Mouse (Mus musculus): ENCODE measurements around the gene Dnajc15.

Gene Dnajc15

GRCm38 (mm10) chr14:77864510-77864909, 10.4 kb downstream of the Dnajc15 start:
- ChIA-PET POLR2A (interaction anchor here in 2 of 4 experiments (1.0 to 1.2 kb wide), 3 partner anchors 14 to 345 kb away, joined by 3 read pairs; no protein-coding TSS in a partner anchor), CTCF (no interaction called here)

GRCm38 (mm10) chr14:77864051-77864450, 10.9 kb downstream of the Dnajc15 start:
- CTCF ChIA-PET: no interaction called here

GRCm38 (mm10) chr14:77860841-77861560, 13.9 kb downstream of the Dnajc15 start:
- POLR2A ChIA-PET: interaction anchor here in 1 of 4 experiments (1.4 kb wide), 1 partner anchor 10 kb away, joined by 5 read pairs; no protein-coding TSS in a partner anchor
- CTCF ChIA-PET: no interaction called here

More at GRCm38 (mm10) chr14:77864051-77864450, 10.9 kb downstream of the Dnajc15 start:
- POLR2A ChIA-PET: interaction anchor here in 2 of 4 experiments (1.0 kb wide), 2 partner anchors 31 to 345 kb away, joined by 3 read pairs; no protein-coding TSS in a partner anchor

- ChIA-PET CTCF (no interaction called here), POLR2A (interaction anchor here in 1 of 4 experiments (0.6 to 1.4 kb wide), 3 partner anchors 9 to 917 kb away, joined by 3 to 7 read pairs (median 5); no protein-coding TSS in a partner anchor)
These were observed 15.0 kb downstream of the Dnajc15 start for GRCm38 (mm10) chr14:77859894-77860293.

GRCm38 (mm10) chr14:77853951-77854350, 21.0 kb downstream of the Dnajc15 start:
- POLR2A ChIA-PET: interaction anchor here in 1 of 4 experiments (1.1 kb wide), 1 partner anchor 363 kb away, joined by 3 read pairs; no protein-coding TSS in a partner anchor
- CTCF ChIA-PET: no interaction called here

GRCm38 (mm10) chr14:77849852-77850251, 25.1 kb downstream of the Dnajc15 start:
- POLR2A ChIA-PET: interaction anchor here in 2 of 4 experiments (0.8 to 1.7 kb wide), 2 partner anchors 15 kb away, joined by 3 to 4 read pairs; no protein-coding TSS in a partner anchor
- CTCF ChIA-PET: no interaction called here

GRCm38 (mm10) chr14:77848349-77848748, 26.6 kb downstream of the Dnajc15 start:
- CTCF ChIA-PET: no interaction called here
- POLR2A ChIA-PET: interaction anchor here in 1 of 4 experiments (0.6 to 1.1 kb wide), 3 partner anchors 9 to 1255 kb away, joined by 3 to 5 read pairs (median 4); no protein-coding TSS in a partner anchor

- ChIA-PET CTCF (no interaction called here), POLR2A (interaction anchor here in 1 of 4 experiments (1.0 kb wide), 1 partner anchor 12 kb away, joined by 3 read pairs; no protein-coding TSS in a partner anchor)
These were observed 28.7 kb downstream of the Dnajc15 start for GRCm38 (mm10) chr14:77846206-77846605.

- CTCF ChIA-PET: no interaction called here
- POLR2A ChIA-PET: interaction anchor here in 1 of 4 experiments (1.3 kb wide), 1 partner anchor 15 kb away, joined by 3 read pairs; no protein-coding TSS in a partner anchor
These were observed 29.4 kb downstream of the Dnajc15 start for GRCm38 (mm10) chr14:77845479-77845878.

GRCm38 (mm10) chr14:77840574-77840973, 34.4 kb downstream of the Dnajc15 start:
- ChIA-PET CTCF (interaction anchor here in 2 of 4 experiments (0.6 to 1.1 kb wide), 2 partner anchors 124 to 699 kb away, joined by 3 to 4 read pairs; no protein-coding TSS in a partner anchor), POLR2A (interaction anchor here in 1 of 4 experiments (0.9 kb wide), 1 partner anchor 17 kb away, joined by 3 read pairs; no protein-coding TSS in a partner anchor)

- ChIA-PET POLR2A (interaction anchor here in 1 of 4 experiments (0.5 to 0.9 kb wide), 2 partner anchors 17 to 65 kb away, joined by 3 read pairs; no protein-coding TSS in a partner anchor), CTCF (interaction anchor here in 3 of 4 experiments (0.6 to 1.1 kb wide), 3 partner anchors 124 to 699 kb away, joined by 3 to 5 read pairs (median 4); no protein-coding TSS in a partner anchor)
These were observed 34.8 kb downstream of the Dnajc15 start for GRCm38 (mm10) chr14:77840078-77840477.

- ChIA-PET CTCF (no interaction called here), POLR2A (interaction anchor here in 1 of 4 experiments (0.8 to 1.0 kb wide), 2 partner anchors 13 to 23 kb away, joined by 3 read pairs; no protein-coding TSS in a partner anchor)
These were observed 38.1 kb downstream of the Dnajc15 start for GRCm38 (mm10) chr14:77836794-77837193.

GRCm38 (mm10) chr14:77832359-77832758, 42.6 kb downstream of the Dnajc15 start:
- POLR2A ChIA-PET: interaction anchor here in 2 of 4 experiments (0.5 to 0.7 kb wide), 2 partner anchors 245 to 651 kb away, joined by 4 read pairs; no protein-coding TSS in a partner anchor
- CTCF ChIA-PET: no interaction called here

- CTCF ChIA-PET: no interaction called here
- POLR2A ChIA-PET: interaction anchor here in 1 of 4 experiments (0.7 kb wide), 1 partner anchor 651 kb away, joined by 4 read pairs; no protein-coding TSS in a partner anchor
These were observed 43.0 kb downstream of the Dnajc15 start for GRCm38 (mm10) chr14:77831936-77832335.

GRCm38 (mm10) chr14:77829673-77830072, 45.3 kb downstream of the Dnajc15 start:
- CTCF ChIA-PET: no interaction called here
- POLR2A ChIA-PET: interaction anchor here in 1 of 4 experiments (1.1 kb wide), 1 partner anchor 16 kb away, joined by 3 read pairs; no protein-coding TSS in a partner anchor

- POLR2A ChIA-PET: interaction anchor here in 1 of 4 experiments (0.6 kb wide), 1 partner anchor 1186 kb away, joined by 3 read pairs; no protein-coding TSS in a partner anchor
- CTCF ChIA-PET: no interaction called here
These were observed 49.0 kb downstream of the Dnajc15 start for GRCm38 (mm10) chr14:77825891-77826290.

- ChIA-PET CTCF (no interaction called here), POLR2A (interaction anchor here in 1 of 4 experiments (2.7 kb wide), 1 partner anchor 10 kb away, joined by 12 read pairs; no protein-coding TSS in a partner anchor)
These were observed 49.8 kb downstream of the Dnajc15 start for GRCm38 (mm10) chr14:77825121-77825520.

- ChIA-PET CTCF (no interaction called here), POLR2A (no interaction called here)
These were observed 55.1 kb downstream of the Dnajc15 start for GRCm38 (mm10) chr14:77819841-77820240.

GRCm38 (mm10) chr14:77817561-77817960, 57.4 kb downstream of the Dnajc15 start:
- POLR2A ChIA-PET: no interaction called here
- CTCF ChIA-PET: no interaction called here

Measured in embryonic stem cell, embryonic (primary cell).